Mouse (Mus musculus) spleen, embryonic (tissue): Measurements from ENCODE around the gene Tph1.

Source experiments
- CTCF ChIA-PET: fragments of 350-600 bp; sonication (Branson Sonifier 250); formaldehyde crosslinking; loops from one replicate; lab custom pipeline; 2022; lab: Charles Lee

Tph1 gene

GRCm38 (mm10) chr7:46650231-46650630, 22.1 kb downstream of the Tph1 start:
- CTCF ChIA-PET: interaction anchor here (0.9 kb wide), 1 partner anchor 10 kb away, joined by 5 read pairs; no protein-coding TSS in a partner anchor

GRCm38 (mm10) chr7:46648431-46649140, 23.8 kb downstream of the Tph1 start:
- CTCF ChIA-PET: no interaction called here

GRCm38 (mm10) chr7:46643172-46643571, 29.2 kb downstream of the Tph1 start:
- CTCF ChIA-PET: no interaction called here

- CTCF ChIA-PET: interaction anchor here (0.9 kb wide), 1 partner anchor 10 kb away, joined by 5 read pairs; no protein-coding TSS in a partner anchor
Measured at GRCm38 (mm10) chr7:46640062-46640461, 32.3 kb downstream of the Tph1 start.

- CTCF ChIA-PET: no interaction called here
Measured at GRCm38 (mm10) chr7:46639692-46640031, 32.7 kb downstream of the Tph1 start, which contains the start of gene Sergef. Gene Sergef, minus strand, starts transcription at chr7:46639807.

- CTCF ChIA-PET: interaction anchor here (0.7 kb wide), 1 partner anchor 172 kb away, joined by 3 read pairs; no protein-coding TSS in a partner anchor
Measured at GRCm38 (mm10) chr7:46638889-46639691, 33.2 kb downstream of the Tph1 start.

- CTCF ChIA-PET: no interaction called here
Measured at GRCm38 (mm10) chr7:46628375-46628975, 43.9 kb downstream of the Tph1 start.

GRCm38 (mm10) chr7:46623979-46624378, 48.4 kb downstream of the Tph1 start:
- CTCF ChIA-PET: no interaction called here

GRCm38 (mm10) chr7:46618416-46619110, 53.8 kb downstream of the Tph1 start:
- CTCF ChIA-PET: no interaction called here

GRCm38 (mm10) chr7:46616429-46617005, 55.8 kb downstream of the Tph1 start:
- CTCF ChIA-PET: no interaction called here

- CTCF ChIA-PET: no interaction called here
Measured at GRCm38 (mm10) chr7:46615256-46615977, 56.9 kb downstream of the Tph1 start.

- CTCF ChIA-PET: no interaction called here
Measured at GRCm38 (mm10) chr7:46614263-46614662, 58.1 kb downstream of the Tph1 start.

GRCm38 (mm10) chr7:46613091-46613490, 59.2 kb downstream of the Tph1 start:
- CTCF ChIA-PET: no interaction called here

- CTCF ChIA-PET: no interaction called here
Measured at GRCm38 (mm10) chr7:46612421-46612937, 59.9 kb downstream of the Tph1 start.

- CTCF ChIA-PET: no interaction called here
Measured at GRCm38 (mm10) chr7:46611970-46612369, 60.4 kb downstream of the Tph1 start.

- CTCF ChIA-PET: no interaction called here
Measured at GRCm38 (mm10) chr7:46609317-46609716, 63.0 kb downstream of the Tph1 start.

- CTCF ChIA-PET: interaction anchor here (0.7 kb wide), 2 partner anchors 216 to 331 kb away, joined by 3 to 5 read pairs; no protein-coding TSS in a partner anchor
Measured at GRCm38 (mm10) chr7:46607428-46608055, 64.8 kb downstream of the Tph1 start.

GRCm38 (mm10) chr7:46607031-46607426, 65.3 kb downstream of the Tph1 start:
- CTCF ChIA-PET: interaction anchor here (0.7 kb wide), 2 partner anchors 216 to 330 kb away, joined by 3 to 5 read pairs; no protein-coding TSS in a partner anchor

- CTCF ChIA-PET: interaction anchor here (0.6 to 0.7 kb wide), 2 partner anchors 20 to 215 kb away, joined by 3 to 4 read pairs; no protein-coding TSS in a partner anchor
Measured at GRCm38 (mm10) chr7:46606391-46607030, 65.8 kb downstream of the Tph1 start.
